Mouse (Mus musculus) cerebellum, adult 8-10 months (tissue): ENCODE measurements around the gene Gm49354.
"Not testable (repeated sequence)": the region's sequence is repeated elsewhere in the genome, so short reads cannot be mapped to it uniquely, and the experiment has no call there.

Experiments used
- DNase-seq: peaks from one replicate; pipeline ENCODE4 v3.0.0; 2022

Gene Gm49354

DNA sequence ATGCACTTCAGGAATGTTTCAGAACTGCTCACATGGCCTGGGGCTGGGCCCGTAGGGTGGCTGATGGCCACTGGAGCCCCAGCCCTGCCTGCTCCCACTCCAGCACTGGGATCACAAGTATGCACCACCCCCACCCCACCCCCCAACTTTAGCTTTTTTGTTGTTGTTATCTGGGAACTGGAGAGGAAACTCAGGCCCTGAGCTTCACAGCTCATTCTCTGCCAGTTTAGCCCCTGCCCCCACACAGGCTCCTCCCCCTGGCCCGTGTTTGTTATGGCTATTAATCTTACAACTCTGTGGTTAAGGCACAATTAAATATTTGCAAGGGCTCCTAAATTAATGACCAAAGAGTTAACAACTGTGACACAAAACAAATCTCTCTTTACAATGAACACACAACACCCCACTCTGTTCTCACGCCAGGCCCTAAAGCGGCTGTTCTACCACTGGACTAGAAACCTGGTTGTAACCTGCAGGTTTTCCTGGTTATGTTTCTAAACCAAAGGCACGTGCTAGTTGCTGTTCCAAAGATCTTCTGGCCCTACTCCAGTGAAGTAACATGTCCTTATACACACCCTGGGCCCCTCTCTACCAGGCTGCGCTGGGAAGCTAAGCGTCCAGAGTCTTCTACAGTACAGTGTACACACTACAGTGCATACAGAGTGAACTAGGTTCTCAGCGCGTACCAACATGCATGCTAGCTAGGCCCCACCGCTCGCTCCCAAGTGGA lies 15.1 kb downstream of the Gm49354 start:
- no peak for DNase-seq

DNA sequence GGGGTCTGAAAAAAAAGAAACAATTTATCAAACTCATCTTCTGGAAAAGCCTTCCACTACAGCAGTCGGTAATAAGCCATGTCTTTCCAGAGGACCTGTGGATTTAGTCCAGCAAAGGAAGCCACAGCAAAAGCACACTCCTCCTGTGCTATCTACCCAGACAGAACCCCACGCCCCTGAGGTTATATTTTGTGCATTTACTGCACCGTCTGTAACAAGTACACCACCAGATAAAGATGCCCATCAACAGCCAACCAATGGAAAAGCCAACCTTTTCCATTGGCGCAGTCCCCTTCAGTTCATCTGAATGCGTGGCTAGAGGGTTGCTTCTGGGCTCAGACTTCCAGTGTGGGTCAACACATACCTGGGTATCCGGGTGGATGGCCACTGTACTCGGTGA lies 19.3 kb downstream of the Gm49354 start:
- no peak for DNase-seq

DNA sequence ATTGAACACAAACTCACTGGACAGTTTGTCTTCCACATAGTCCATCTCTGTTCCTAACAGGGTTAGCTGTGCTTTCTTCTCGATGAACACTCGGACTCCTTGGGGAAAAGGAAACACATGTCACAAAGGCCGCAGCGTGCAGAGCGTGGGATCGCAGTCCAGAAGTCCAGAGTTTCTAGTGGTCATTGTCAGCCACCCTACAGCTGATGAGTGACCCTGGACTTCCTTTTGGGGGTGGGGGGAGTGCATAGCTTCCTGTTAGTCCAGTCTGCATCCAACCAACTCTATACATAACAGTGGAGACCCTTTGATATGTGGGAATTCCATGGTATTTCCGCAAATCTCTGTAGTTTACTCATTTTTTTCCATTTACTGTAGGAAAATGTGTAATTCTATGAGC lies 25.1 kb downstream of the Gm49354 start:
- DNase-seq, result no peak

DNA sequence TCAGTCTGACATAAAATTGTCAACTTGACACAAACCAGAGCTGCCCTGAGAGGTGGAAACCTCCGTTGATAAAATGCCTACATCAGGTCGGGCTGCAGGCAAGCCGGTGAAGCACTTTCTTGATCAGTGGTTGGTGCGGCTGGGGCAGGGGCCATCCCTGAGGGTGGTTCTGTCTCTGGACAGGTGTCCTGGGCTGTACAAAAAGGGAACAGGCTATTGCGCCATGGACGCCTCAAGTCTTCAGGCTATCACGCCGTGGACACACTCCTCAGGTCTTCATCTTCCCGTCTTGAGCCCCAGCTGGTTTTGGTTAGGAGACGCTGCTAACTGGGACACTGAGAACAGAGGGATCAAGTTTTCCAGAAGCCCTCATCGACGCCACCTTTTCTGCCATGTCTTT lies 31.7 kb downstream of the Gm49354 start:
- DNase-seq, result no peak

DNA sequence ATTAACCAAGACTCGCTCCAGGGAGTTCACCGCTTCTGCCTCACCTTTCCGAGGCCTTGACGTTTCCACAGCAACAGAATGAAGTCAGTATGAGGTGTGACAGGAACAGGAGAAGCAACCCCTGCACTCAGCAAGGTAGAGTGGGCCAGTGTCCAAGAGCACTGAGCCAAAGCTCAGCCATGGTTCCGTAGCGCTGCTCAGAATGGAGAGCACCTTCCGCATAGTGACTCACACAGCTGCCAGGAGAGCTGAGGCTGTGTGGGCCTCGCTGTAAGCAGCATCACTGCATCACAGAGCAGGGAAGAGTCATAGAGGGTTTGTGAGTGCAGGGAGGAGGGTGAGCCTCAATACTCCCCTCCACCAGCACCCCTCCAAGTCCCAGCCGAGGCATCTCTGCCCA lies 35.3 kb downstream of the Gm49354 start, which contains the start of gene 1700014D04Rik:
1700014D04Rik (minus strand) TSS at position 42 of the 400 bp plus-strand sequence.
- DNase-seq, result no peak

DNA sequence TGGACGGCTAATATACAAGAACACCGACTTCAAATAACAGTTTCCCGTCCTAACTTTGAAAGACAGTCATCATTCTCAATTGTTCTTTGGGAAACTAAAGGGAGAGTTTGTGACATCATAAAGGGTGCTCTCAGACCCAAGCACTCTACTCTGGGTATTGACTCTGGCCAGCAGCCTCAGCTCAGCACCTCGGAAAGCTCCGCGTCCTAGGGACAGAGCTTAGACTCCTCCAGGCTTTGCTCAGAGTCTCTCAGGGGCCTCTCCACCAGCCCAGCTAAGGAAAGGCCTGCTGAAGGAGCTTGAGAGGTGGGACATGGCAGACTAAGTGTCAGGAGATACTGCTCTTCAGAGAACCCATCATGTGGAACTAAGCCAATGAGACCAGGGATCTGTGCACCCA lies 35.9 kb downstream of the Gm49354 start:
- no peak for DNase-seq

DNA sequence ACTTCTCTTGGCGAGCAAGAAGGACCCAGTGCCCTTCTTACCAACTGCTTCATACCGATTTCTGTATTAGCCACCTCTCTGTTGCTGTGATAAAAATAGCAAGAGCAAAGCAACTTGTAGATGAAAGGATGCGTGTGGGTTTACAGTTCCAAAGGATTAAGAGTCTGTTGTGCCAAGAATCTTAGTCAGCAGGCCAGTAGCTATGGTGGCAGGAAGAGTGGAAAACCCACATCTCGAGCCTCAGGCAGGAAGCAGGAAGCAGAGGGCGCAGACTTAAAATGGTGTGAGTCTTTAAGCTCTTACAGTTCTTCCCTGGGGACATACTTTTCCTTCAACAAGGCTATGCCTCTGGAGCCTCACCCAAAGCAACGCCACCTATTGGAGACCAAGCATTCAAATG lies 36.6 kb downstream of the Gm49354 start:
- DNase-seq, result no peak

DNA sequence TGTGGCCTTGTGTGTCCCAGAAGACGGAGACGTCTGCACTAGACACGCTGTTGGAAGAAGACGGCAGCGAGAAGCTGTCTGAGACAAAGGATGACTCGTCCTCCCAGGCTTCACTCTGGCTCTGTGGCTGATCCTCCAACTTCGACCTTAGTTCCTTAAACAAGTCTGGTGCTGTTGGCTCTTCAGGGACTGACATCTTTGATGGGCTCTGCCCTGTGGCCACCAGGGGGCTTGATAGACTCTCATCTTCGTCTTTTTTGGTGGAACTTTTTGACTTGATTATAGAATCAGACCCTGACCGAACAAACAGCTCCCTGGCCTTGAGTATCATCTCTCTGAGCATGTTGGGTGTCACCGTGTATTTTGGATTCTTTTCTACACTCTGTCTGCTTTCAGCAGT lies 40.3 kb downstream of the Gm49354 start:
- no peak for DNase-seq

DNA sequence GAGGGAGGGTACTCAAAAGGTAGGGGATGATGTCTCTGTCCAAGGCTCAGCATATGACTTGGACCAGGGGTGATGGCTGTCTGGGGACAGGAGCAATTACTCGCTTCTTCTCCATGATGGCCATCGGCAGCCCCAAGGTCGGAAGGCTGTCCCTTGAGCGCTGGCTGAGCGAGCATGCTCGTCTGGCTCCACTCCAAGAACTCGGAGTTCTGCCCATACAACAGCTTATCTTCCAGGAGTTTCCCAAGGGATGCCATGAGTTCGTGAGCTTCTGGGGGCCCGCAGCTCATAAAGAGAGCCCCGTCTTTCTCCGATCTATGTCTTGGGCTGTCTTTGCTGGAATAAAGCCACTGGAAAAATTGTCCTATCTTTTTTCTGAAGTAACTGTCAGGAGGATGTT lies 40.9 kb downstream of the Gm49354 start:
- DNase-seq, result no peak

DNA sequence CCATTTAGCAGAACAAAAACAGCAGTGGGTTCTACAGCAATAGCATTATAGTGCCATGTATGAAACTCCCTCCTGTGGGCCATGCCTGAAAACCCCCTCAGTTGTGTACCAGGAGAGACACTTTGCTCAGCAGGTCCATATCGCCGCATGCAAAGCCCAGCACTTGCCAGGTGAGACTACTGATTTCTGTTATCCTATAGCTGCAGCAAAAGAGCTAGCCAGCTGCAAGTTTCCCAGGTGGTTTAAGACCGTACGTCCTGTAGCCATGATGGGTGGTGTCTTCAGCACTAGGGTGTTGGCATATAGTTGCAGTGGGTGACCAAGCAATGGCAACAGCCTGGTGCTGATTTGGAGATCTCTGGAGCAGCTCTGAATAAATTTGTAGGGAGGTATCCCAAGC lies 42.6 kb downstream of the Gm49354 start:
- no peak for DNase-seq

DNA sequence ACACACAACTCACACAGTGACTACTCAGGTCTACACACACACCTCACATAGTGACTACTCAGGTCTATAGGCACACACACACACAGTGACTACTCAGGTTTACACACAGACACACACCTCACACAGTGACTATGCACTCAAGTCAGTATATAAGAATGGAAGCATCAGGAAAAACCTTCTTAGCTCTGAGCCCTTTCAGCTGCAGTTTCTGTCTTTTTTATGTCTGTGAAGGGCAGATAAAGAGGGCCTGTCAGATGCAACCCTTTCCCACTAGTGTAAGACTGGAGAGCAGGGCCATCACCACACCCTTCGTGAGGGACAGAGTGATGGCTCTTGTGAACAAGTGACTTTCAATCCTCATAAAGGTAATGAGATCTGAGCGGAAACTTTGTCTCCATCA lies 43.6 kb downstream of the Gm49354 start:
- DNase-seq, result no peak

DNA sequence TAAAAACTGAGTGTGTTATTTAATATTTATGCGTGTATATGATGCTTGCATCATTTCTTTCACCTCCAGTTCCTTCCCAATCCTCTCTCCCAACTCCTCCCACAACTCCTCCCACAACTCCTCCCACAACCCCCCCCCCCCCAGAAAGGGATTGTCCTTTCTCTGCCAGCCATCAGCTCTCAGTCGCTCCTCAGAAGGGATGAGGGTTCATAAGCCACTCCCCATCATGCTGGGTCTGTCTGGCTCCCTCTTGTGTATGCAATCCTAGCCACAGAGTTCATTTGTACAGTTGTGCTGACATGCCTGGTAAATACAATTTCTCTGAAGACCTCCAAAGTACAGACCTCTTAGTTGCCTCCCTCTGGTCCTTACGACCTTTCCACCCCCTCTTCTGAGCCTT lies 46.9 kb downstream of the Gm49354 start:
- no peak for DNase-seq

DNA sequence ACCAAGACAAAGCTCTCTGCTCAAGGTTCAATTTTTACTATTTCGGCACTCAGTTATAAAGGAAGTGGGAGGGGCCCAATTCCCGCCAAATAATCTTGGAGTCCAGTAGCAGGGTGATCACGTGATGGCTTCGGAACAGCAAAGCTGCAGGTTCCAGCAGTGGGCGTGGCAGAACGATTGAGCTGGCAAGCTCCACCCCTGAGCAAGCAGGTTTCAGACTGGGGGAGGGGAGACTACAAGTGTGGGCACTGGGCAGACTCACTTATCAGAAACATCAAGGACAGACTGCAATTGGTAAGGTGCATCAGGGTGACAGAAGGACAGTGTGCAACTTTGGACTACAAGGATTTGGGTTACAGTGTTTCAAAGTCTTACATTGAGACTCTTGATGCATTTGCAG lies 47.7 kb downstream of the Gm49354 start:
- DNase-seq, result not testable (repeated sequence)

DNA sequence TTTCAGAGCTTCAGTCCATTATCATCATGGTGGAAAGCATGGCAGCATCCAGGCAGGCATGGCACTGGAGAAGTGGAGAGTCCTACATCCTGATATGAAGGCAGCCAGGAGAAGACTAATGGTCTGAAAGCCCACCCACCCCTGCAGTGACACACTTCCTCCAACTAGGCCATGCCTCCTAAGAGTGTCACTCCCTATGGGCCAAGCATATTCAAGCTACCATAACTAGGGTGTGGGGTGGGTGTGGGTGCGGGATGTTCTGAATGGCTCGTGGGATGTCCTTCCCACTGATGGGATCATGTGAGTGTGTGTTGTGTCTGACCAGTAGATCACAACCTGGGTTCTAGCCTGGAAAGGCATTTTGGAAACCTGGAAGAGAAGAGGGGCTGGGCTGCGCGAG lies 48.1 kb downstream of the Gm49354 start:
- no peak for DNase-seq

DNA sequence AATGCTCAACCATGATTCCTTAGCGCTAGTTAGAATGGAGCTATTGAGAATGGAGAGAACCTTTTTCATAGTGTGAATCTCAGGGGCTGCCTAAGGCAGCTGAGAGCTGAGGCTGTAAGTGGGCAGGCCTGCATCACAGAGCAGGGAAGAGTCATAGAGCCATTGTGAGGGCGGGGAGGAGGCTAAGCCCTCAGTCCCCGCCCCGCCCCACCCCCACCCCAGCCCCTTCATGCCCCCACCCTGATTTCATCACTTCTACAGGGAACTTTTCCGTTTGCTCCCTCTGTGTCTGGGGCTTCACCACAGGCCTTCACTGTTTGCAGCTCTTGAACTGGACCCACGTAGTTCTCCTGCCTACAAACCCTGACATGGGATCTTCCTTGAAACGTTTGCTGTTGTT lies 50.4 kb downstream of the Gm49354 start, which contains the start of gene Spata31d1d:
Spata31d1d (minus strand) TSS at position 101 of the 400 bp plus-strand sequence.
- no peak for DNase-seq

DNA sequence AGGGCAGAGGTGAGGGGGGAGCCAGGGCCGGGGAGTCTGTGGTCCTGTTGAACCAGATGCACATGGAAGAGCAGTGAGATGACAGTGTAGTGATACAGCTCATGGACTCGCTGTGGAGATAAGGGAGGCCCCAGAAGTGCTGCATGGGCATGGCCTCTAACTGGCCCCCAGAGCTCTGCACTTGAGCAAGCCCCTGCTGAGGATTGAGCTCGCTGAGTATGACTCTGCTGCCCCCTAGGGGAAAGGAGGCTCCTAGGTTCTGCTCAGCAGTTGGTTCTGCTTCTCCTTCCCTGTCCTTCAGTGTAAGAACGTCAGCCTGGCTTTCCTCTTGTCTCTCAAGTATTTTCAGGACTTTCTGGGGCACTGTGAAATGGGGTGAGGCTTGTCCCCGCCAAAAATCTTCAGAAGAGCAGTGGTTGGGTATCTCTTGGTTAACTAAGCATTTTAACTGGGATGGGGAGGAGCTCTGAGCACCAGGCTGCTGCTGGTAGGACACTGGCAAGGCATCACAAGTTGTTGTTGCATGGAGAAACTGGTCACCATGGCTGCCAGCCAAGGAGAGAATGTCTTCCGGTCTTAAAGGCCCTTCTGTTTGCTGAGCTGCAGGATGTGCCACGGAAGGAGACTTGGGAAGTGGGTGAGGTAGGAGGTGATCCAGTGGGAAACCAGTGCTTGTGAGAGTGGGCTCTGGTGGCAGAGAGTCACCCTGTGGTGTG lies 53.5 kb downstream of the Gm49354 start:
- DNase-seq, result peak; percentile 84

DNA sequence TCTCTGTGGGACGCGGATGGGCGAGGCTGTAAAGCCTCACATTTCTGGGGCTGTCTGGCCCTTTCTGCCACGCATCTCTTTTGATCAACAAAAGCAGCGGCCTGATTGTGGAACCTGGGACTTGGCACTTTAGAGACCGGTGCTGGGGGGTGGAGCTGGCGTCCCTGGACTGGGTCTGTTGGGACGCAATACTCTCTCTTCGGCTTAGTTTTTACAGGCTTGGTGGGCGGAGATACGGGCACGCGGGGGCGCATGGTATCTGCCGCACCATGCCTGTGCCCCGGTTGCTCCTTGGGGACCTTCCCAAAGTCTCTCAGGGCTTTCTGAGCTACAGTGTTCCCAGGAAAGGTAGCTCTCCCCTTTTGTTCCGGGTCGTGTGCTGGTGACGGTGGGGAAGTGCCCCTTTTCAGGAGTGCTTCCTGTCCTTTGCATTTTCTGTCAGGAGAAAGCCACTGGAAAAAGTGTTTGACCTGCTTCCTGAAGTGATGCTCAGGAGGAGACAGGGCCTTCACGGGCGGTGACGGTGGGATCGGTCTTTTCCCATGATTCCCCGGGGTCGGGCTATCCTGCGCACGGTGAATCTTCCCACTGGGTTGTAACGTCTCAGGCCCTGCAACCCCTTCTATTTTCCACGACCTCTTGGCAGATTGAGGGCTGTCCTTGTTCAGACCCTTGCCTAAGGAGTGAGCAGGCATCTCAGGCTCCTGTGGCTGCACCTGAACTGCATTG lies 55.7 kb downstream of the Gm49354 start:
- no peak for DNase-seq

DNA sequence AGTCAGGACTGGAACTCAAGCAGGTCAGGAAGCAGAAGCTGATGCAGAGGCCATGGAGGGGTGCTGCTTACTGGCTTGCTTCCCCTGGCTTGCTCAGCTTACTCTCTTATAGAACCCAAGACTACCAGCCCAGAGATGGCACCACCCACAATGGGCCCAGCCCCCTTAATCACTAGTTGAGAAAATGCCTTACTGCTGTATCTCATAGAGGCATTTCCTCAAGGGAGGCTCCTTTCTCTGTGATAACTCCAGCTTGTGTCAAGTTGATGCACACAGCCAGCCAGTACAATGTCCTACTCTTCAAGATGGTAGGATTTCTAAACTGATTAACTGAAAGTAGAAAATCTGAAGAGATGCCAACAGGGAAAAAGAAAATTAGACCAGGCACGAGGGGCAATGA lies 60.0 kb downstream of the Gm49354 start:
- DNase-seq, result not testable (repeated sequence)

DNA sequence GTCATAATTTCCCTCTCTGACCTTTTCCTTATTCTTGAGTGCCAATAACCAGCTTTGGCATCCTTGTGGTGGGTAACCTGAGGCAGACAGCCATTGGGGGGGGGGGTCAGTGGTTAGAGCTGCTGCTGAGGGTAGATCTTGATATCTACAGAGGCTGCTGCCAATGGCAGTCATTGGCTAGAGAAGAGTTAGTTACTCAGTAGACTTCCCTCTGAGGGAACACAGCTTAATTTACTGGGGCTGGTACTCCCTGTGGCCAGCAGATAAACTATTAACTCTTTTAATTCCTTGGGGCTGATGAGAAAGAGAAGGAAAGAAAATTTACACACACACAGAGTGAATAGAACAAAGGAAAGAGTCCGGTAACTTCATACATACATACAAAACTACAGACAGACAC lies 62.6 kb downstream of the Gm49354 start:
- DNase-seq, result no peak

DNA sequence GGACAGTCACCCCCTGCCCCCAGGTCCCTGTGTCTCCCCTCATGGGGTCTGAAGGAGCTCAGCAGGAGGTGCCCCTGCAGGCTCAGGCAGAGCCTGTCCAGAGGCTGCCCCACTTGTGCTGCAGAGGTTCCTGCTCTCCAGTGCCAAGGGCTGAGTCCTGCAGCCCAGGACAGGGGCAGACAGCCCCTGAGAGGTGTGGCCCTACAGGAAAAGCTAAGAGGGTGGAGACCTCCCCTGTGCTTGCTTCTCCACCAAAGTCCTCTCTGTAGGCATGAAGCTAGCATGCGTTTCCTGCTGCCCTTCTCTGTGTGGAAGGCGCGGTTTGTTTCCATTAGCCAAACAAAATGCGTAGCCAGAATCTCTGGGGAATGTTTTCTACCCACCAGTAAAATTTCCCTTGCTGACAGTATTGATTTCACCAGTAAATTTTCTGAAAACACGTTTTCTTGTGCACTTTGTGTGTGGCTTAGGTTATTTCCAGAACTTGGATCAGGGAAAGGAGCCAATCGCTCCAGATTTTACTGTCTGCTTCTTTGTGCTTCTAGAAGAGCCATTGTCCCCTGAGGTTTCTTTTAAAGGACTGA lies 63.1 kb downstream of the Gm49354 start:
- not testable (repeated sequence) for DNase-seq

DNA sequence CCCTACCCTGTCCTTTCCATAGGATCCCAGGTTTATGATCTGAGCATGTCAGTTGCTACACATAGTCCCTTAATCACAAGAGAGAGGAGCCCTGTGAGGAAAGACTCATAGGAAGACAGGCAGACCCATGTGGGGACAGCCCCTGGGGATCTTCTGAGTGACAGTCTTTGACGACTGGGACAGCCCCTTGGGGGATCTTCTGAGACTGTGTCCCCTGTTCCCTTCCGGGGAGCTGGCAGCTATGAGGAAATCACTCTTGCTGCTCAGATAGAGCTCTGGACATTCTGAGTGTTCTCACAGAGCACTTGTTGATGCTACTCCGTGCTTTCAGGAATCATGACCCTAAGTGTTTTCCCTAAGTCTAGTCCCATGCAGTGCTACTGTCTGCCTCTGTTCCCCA lies 68.3 kb downstream of the Gm49354 start:
- DNase-seq, result no peak

DNA sequence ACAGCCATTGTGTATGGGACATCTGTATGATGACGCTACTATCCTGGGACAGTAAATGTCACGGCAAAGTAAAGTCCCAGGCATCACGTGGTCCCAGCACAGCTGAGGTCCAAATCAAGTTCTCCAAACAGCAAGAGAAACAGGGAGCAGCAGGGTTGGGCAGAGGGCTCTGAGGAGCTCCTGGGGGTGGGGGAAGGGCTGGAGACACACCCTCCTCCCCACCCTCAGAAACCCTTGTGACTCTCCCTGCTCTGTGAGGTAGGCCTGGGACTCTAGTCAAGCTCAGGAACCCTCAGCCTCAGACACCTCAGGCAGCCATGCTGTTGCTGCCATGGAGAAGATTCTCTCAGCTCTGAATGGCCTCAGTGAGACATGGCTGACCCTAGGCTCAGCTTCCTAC lies 70.1 kb downstream of the Gm49354 start, which contains the start of gene Spata31d1b:
Spata31d1b (plus strand) TSS at position 301 of the 400 bp plus-strand sequence.
- not testable (repeated sequence) for DNase-seq

DNA sequence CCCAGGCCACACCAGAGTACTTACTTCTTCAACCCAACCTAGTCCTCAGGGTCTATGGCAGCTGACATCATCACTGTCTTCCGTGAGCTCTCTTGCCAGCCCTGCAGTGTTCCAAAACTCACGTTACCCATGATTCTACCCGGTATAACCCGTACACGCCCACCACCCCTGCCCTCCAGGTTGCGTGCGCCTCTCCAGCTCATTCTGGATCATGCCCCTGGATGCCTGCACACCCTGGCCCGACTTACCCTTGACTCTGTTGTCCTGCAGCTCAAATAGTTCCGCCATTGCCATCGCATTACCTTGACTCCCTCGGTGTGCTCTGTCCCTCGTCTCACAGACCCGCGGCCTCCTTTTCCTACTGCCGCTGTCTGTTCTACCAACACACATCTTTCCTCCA lies 71.8 kb downstream of the Gm49354 start, which contains the start of gene Spata31d1a:
Spata31d1a (minus strand) TSS at position 101 of the 400 bp plus-strand sequence.
- no peak for DNase-seq
